Mouse (Mus musculus) lung, postnatal 25 days (tissue): Measurements from ENCODE around the gene Zc3h13.

Experiments used
- DNase-seq: peaks from one replicate; pipeline ENCODE4 v3.0.0; 2022; ENCODE audit warnings: low spot score

The Zc3h13 gene

DNA sequence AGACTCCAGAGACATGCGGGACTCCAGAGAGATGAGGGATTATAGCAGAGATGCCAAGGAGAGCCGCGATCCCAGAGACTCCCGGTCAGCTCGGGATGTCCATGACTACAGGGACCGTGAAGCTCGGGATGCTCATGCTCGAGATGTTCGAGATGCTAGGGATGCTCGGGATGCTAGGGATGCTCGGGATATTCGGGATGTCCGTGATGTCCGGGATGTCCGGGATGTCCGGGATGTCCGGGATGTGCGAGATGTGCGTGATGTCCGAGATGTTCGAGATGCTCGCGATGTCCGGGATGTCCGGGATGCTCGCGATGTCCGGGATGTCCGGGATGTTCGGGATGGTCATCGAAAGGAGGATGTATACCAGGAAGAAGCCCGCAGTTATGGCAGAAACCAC lies 39.2 kb downstream of the Zc3h13 start:
- no peak for DNase-seq

DNA sequence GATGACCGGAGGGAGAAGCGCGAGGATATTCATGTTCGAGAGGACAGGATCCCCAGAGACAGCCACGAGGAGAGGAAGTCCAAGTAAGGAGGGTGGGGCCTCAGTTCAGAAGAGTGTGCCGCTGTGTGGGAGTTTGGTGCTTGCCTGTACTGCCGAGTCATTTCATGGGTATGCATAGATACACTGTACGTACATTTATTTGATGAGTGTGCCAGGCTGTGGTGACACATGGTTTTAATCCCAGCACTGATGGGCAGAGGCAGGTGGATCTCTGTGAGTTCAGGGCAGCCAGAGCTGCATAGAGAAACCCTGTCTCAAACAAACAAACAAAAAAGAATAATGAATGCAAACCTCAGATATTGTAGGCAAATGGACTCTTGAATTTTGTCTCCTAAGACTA lies 43.9 kb downstream of the Zc3h13 start:
- DNase-seq, result no peak

DNA sequence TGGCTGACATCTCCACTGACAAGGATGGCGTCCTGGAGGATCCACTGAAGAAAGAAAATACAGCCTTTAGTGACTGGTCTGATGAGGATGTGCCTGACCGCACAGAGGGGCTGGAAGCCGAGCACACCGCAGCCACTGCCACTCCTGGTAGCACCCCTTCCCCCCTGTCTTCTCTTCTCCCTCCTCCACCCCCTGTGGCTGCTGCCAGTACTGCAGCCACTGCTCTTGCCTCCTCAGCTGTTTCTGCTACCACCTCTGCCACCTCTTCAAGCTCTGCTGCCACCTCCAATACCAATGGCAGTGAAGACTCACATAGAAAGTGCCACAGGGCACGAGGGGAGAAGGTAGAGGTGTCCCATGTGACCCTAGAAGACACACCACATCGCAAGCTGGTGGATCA lies 46.4 kb downstream of the Zc3h13 start:
- DNase-seq, result no peak

DNA sequence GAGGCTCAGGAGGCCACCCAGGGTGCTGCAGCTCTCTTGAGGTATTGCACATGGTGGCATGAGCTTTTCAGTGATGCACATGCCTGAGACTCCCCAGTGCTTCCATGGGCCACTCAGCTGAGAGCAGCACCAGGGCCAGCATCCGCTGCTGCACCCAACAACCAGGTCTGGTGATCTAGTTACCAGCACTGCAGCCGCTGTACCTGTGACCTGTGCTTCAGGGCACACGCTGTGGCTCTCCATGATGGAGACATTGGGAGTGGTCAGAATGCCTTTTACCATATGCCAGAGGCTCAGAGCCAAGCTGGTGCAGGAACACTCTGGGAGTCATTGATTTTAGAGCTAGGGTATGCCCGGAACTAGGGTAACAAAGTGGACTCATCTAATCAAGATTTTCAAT lies 50.1 kb downstream of the Zc3h13 start:
- no peak for DNase-seq

DNA sequence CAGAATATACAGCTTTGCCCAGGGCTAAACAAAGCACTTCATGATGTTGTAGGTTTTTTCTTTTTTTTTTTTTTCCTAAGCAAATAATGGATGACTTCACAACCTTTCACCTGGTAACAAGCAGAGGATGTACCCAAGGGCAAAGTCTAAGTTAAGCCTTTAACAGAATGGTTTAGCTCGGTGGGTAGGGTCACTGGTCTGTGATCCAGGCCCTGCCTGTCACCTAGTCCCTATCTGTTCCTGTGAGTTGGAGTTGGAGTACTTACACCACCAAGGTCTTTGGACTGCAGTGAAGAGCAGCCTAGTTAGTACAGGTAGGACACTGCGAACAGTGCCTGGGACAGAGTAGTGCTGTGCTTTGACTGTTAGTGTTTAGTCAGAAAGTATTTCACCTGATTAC lies 53.7 kb downstream of the Zc3h13 start:
- no peak for DNase-seq

DNA sequence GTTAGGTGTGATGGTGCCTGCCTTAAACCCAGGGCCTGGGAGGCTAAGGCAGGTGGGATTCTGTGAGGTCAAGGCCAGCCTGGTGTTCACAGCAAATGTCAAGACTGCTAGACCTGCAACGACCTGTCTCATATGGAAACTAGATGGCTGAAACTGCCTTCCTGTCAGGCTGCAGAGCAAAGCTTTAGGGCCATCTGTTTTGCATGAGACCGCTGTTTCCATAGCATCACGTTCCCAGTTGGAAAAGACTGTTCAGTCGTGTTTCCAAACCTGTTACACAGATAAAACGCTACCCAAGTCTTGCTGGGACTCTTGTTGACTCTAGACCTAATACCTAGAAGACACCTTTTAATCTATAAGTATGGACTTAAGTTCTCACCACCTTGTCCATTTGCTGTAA lies 61.9 kb downstream of the Zc3h13 start:
- DNase-seq, result no peak

DNA sequence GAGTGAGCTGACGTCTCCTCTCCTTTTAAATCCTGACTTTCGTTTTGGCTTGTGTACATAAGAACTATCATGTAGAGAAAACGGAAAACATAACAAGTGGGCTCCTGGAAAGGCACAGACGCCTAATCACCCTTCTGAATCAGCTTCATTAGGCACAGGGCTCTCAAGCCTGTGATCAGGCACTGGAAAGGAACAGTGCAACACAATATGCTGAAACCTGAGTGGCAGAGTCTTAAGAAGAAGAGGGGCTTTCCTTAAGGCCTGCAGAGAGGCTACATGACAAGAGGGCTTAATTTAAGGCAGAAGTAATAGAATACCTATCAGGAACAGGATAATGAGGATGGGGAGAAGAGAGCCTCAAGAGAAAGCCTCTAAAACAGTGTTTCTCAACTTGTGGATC lies 67.5 kb downstream of the Zc3h13 start:
- DNase-seq, result no peak

DNA sequence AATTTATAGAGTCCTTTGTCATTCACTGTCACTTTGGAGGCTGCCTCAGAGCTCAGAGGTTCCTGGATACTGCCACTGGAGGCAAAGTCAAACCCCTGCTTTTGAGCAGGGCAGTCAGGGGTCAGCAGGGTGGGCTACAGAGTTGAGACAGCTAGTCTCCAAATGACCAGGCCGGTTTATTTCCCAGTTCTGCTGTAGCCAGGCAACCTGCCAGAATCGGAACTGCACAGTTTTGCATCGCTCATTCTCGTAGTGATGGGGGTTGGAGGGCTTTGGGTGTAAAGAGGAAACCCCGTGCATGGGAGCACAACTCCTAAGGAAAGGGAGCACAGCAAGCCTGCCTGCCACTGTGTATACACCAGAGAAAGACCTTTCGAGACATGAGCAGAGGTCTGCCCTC lies 79.1 kb downstream of the Zc3h13 start:
- no peak for DNase-seq

DNA sequence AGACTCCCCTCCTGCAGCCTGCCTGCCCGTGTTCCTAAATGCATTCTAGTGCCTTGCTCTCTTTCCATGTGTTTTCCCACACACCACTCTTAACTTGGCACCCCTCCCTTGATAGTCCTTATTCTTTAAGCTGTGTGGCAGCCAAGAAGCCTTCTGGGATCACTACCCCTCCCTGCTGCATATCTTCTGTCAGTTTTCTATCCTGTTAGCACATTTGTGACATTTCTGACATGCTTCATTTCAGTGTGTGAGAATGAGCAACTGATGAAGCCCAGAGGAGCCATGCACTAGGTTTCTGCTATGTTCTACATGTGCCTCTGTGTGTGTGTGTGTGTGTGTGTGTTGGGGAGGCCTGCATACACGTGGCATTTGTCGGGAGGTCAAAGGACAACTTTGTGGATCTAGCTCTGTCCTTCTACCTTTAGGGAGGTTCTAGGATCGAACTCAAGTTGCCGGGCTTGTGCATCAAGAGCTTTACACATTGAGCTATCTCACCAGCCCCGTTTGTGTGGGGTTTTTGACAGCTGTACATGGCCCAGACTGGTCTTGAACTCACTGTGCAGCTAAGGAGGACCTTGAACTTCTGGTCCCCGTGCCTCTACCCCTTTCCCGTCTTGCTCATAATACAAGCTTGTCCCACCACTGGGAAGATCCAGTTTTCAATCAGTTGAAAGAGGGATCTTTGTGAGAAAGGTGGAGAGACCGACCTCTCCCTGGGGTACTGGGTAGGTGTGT lies 81.3 kb downstream of the Zc3h13 start:
- no peak for DNase-seq

DNA sequence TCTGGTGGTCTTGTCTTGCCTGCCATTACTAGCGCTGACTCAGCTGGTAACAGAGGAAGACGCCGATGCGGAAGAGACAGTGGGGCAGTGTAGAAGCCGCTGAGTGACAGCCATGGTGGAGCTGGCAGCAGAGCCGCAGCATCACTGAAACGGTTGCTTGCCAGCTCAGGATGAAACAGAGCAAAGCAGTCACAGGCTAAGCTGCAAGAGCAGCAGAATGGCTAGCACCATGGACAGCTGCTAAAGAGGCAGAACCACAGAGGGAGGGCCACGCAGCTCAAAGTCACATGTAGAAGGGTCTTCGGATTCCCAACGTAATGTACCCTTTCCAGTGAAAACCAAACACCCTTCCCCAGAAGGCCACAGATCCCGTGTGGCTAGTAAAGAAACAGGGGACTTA lies 82.6 kb downstream of the Zc3h13 start:
- no peak for DNase-seq

DNA sequence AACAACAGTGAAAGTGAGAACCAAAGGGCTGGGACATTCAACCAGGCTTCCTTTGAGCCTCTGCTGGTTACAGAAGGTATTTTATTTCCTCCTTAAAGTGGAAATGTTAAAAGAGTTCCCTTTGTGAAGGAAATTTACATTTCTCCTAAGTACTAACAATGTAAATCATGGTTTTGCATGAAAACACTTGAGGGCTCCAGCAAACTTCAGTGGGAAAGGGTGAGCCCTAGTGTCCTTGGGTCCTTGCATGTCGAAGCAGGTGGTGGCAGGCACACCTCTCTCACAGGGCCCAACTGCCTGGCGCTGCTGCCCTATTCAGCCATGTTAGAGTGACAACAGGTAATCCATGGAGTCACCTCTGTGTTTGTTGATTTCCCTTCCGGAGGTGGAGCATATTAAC lies 83.3 kb downstream of the Zc3h13 start:
- DNase-seq, result no peak

DNA sequence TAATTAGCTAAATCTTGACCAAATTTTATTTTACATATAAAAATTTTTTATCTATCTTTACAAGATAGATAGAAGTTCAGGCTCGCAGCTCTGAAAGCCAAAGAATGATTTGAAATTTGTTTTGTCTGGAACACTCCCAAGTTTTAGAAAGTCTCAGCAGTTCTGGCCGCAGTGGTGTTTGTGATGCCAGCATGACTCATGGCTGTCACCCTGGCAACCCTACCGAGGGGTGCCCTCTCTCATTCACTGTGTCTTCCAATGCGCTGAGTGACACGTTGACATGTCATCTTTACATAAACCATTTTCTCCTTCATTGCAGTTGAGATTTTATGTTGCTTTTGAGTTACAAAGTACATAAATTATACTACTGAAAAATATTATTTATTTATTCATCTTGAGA lies 85.7 kb downstream of the Zc3h13 start:
- DNase-seq, result no peak

DNA sequence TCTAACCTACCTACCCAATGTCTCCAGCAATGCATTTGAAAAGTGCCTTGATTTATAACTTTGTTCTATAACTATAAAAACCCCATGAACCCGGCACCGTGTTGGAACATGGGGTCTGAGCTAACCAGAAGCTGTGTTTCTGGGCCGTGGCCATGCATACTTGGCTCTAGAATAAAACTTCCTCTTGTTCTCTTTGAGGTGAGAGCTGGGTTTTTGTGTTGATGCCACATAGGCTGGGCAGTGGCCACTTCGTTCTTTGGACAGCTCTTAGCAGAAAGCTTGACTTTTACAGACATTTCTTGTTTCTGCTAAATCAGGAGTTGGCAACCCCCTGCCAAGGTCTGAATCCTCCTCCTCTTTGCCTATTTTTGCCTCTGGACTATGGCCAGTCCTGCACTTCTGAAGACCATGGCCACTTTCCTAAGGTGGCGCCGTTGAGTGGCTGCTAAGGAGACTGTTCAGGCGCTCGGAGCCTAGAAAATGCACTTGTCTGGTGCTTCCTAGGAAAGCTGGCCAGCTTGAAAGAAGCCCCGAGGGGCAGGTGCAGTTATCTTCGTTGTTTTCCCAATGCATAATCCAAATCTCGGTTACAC lies 90.9 kb downstream of the Zc3h13 start:
- DNase-seq, result no peak

DNA sequence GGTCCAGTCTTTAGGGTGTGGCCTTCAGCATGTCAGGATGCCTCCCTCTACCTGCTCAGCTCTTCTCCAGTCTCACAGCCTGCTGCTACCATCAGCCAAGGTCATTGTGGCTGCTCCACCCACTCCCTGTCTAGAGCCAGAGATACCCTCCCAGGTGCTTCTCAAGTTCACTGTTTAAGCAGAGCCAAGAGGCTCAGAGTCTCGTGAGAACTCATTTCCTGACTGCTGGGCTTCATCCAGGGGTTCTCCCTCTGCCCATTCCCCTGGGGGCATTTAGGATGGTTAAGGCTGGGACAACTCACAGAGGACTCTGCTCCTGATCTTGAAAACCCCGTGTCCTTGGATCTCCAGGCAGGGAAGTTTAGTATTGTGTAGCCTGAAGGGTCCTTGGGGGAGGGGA lies 92.1 kb downstream of the Zc3h13 start:
- no peak for DNase-seq

DNA sequence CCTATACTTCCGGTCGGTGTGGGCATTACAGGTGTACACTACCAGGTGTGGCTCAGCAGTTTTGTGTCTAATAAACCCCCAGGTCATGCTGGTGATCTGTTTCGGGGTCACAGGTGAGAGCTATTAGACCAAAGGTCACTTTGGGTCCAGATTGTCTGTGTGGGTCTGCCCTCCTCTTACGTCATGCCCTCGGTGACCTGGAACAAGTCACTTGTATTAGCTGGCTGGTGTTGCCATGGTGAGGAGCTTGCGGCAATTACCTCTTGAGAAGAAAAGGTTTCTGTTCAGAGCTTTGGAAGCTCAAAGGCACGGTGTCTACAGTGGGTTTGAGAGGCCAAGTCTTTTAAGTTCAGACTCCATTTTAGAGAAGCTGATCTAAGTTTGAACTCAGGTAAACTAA lies 93.4 kb downstream of the Zc3h13 start:
- peak; percentile 3 for DNase-seq
